Mouse (Mus musculus) heart, adult 2 months (tissue): ENCODE measurements around the gene Phf10. TPM values are rescaled to one million over a fixed set of nuclear protein-coding genes. Genes with fewer than 3 reads are reported as not detected.
"Not testable (repeated sequence)": the region's sequence is repeated elsewhere in the genome, so short reads cannot be mapped to it uniquely, and the experiment has no call there.

Source experiments
- DNase-seq, 2 experiments: peaks; one replicate each; pipeline ENCODE4 v3.0.0; 2021
- H3K27ac ChIP-seq: fragments of 200-600 bp; 2 replicates; pipeline ENCODE4 v1.8.1; 2022
- H3K27me3 ChIP-seq: fragments of 200-500 bp; 2 replicates; pipeline ENCODE4 v1.6.1; 2012; ENCODE audit warnings: mild to moderate bottlenecking, low read length, inconsistent platforms, mixed read lengths; ENCODE audit not compliant: control insufficient read depth, insufficient read depth
- H3K36me3 ChIP-seq: fragments of 200-500 bp; 2 replicates; pipeline ENCODE4 v1.6.1; 2012; ENCODE audit warnings: low read length, inconsistent platforms; ENCODE audit not compliant: control insufficient read depth, insufficient read depth
- H3K4me1 ChIP-seq: fragments of 200-500 bp; 2 replicates; pipeline ENCODE4 v1.6.1; 2011; ENCODE audit warnings: low read length; ENCODE audit not compliant: control insufficient read depth, insufficient read depth
- H3K4me3 ChIP-seq: fragments of 200-600 bp; 2 replicates; pipeline ENCODE4 v1.8.1; 2022
- H3K79me2 ChIP-seq: fragments of 200-500 bp; replicated peaks from 2 replicates; pipeline ENCODE4 v1.6.1; 2012; ENCODE audit warnings: mild to moderate bottlenecking, inconsistent platforms, low read length, moderate library complexity, mixed read lengths; ENCODE audit not compliant: control insufficient read depth, insufficient read depth
- H3K9ac ChIP-seq: fragments of 200-500 bp; 2 replicates; pipeline ENCODE4 v1.6.1; 2012; ENCODE audit warnings: low read depth, mild to moderate bottlenecking, control low read depth, inconsistent platforms, low read length, mixed read lengths
- CTCF ChIP-seq: fragments of 200-600 bp; IDR thresholded peaks from 2 replicates; pipeline ENCODE4 v1.8.1; 2022; ENCODE audit warnings: antibody characterized with exemption, mild to moderate bottlenecking, moderate library complexity
- EP300 ChIP-seq: fragments of 200-500 bp; IDR thresholded peaks from 2 replicates; pipeline ENCODE4 v1.6.1; 2011; ENCODE audit warnings: low read depth, low read length, control low read depth; ENCODE audit not compliant: insufficient read depth
- POLR2A ChIP-seq: fragments of 200-500 bp; IDR thresholded peaks from 2 replicates; pipeline ENCODE4 v1.6.1; 2011; ENCODE audit warnings: mild to moderate bottlenecking, low read depth, low read length, control low read depth; ENCODE audit not compliant: insufficient read depth
- WGBS: fragments of 180-500 bp; shearing (Covaris S2); methylation state at CpG from one replicate; pipeline ENCODE4 v1.1.7; 2018; 5-methylcytosine and 5-hydroxymethylcytosine counted together
- intact Hi-C: fragments of 180-260 bp; cut with DNase I; formaldehyde crosslinking; loops from one replicate; pipeline ENCODE4 v1.15.1; 2025
- polyA plus RNA-seq: library from polyadenylated mRNA; depleted of rRNA; stranded (reverse); fragments of >200 nt; gene quantifications from 2 replicates; pipeline ENCODE4 v1.2.3, GENCODE M21; 2012
- total RNA-seq, 2 experiments: library from RNA; stranded (reverse); gene quantifications; 2 replicates each; pipeline ENCODE4 v1.2.3; 2021

The Phf10 gene
- total and polyA plus RNA-seq, 3 experiments: 19.0 to 53.1 (median 45.3) TPM

- DNase-seq: no peak
- Histone ChIP-seq H3K4me3 (no peak overlapping the region), H3K27me3 (no peaks in the 10 kb centered on the region), H3K27ac (no peak overlapping the region), H3K36me3 (peaks cover 2% of the 10 kb centered on the region), H3K4me1 (peaks cover 2% of the 10 kb centered on the region), H3K9ac (no peak overlapping the region), H3K79me2 (no peaks in the 10 kb centered on the region; the same call in 1 of the 2 replicates)
- WGBS: 68% methylated on average over 5 of the region's 5 CpGs
- no peak for TF ChIP-seq EP300
- intact Hi-C loops: no loop called here
Measured at GRCm38 (mm10) chr17:14958686-14959327, 2.3 kb downstream of the Phf10 start.

DNA sequence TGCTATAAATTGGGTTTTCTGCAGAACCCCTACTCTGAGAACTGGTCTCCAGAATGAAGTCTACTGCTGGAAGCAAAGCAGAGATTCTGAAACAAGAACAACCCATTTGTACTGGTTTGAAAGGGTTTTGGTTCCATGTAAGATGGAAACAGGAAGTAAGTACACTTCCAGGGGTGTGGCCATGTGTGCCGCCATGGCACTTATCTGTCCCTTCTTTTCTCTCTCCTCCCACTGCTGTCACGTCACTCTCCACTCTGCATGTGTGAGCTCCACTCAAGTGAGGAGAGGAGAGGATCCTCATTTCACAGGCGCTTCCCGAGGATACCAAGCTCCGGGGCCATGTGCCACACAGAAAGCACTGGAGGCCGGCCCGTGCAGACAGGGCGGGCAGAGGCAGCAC is 7.6 kb downstream of the Phf10 start:
- no peak overlapping the region for H3K4me3 ChIP-seq
- no peaks in the 10 kb centered on the region; the same call in 1 of the 2 replicates for H3K79me2 ChIP-seq
- WGBS: 71% methylated on average over 8 of the region's 8 CpGs
- intact Hi-C loops: no loop called here
- no peak for TF ChIP-seq CTCF
- TF ChIP-seq EP300: no peak
- TF ChIP-seq POLR2A: no peak
- peak in 1 of 2 experiments; percentile 27 for DNase-seq
- no peaks in the 10 kb centered on the region; the same call in 1 of the 2 replicates for H3K36me3 ChIP-seq
- no peak overlapping the region for H3K27ac ChIP-seq
- H3K9ac ChIP-seq: no peak overlapping the region
- H3K4me1 ChIP-seq: no peaks in the 10 kb centered on the region
- H3K27me3 ChIP-seq: no peaks in the 10 kb centered on the region

DNA sequence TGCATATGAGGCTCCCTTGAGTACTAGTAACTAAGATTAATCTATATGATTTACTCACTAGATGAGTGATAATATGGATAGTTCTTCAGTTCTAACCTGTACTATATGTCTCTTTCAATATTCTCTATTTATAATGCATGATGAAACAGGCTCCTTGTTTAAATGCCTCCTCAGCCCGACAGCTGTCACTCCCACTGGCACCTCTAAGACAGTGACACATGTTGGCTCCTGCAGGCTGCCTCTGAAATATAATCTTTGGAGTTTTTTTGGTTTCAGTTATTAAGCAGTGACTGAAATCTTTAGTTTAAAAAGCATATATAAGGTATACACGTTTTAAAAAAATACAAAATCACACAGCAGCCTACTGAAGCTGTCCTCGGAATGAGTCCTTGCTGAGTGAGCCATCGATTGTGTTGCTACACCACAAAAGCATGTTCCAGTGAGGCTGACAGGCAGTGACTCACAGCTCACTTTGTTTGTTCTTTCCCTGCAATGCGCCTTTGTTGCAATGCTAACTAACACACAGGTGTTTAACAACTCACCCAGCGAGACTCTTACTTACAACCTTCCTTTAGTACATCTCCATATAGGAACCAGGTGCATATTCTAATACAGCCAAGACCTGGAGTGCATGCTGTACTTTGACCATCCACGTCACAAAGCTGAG is 11.8 kb downstream of the Phf10 start:
- Histone ChIP-seq H3K4me1 (no peaks in the 10 kb centered on the region), H3K4me3 (no peak overlapping the region), H3K36me3 (peaks cover 13% of the 10 kb centered on the region), H3K27me3 (no peaks in the 10 kb centered on the region), H3K9ac (no peak overlapping the region), H3K27ac (no peak overlapping the region), H3K79me2 (no peaks in the 10 kb centered on the region)
- DNase-seq: no peak
- intact Hi-C loops: loop anchor here (10.0 kb wide), 3 partner anchors 616 to 876 kb away; partner anchors contain the start of genes Chd1 and Prdm9
- TF ChIP-seq EP300: no peak
- TF ChIP-seq POLR2A: no peak
- TF ChIP-seq CTCF: no peak
- 81% methylated on average over 7 of the region's 7 CpGs for WGBS

DNA sequence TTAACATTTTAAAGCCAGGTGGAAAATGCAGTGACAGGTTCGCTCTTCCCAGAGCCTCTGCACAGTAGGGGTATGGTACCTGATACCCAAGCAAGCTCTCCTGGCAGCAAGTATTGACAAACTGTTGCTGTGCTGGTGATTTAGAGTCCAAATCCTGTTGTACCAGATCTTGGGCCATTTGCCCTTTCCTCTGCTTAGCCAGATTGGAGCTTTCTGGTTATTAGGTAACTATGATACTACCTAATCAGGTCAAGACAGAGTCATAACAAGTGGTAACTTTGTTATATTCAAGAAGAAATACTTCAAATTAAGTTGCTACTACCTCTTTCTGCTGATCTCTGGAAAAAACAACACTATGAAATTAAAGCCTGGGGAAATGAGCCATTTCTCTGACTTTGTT is 16.5 kb downstream of the Phf10 start:
- H3K4me1 ChIP-seq: peaks cover 4% of the 10 kb centered on the region
- H3K27me3 ChIP-seq: no peaks in the 10 kb centered on the region
- intact Hi-C loops: loop anchor here (10.0 kb wide), 3 partner anchors 620 to 880 kb away; partner anchors contain the start of genes Chd1 and Prdm9
- TF ChIP-seq CTCF (no peak), EP300 (no peak), POLR2A (no peak)
- peaks cover 2% of the 10 kb centered on the region for H3K79me2 ChIP-seq
- H3K36me3 ChIP-seq: peaks cover 13% of the 10 kb centered on the region
- no peak overlapping the region; the same call in 1 of the 2 replicates for H3K4me3 ChIP-seq
- no peak for DNase-seq
- no peak overlapping the region for H3K9ac ChIP-seq
- no peak overlapping the region for H3K27ac ChIP-seq
- 88% methylated on average over 1 of the region's 1 CpGs for WGBS

DNA sequence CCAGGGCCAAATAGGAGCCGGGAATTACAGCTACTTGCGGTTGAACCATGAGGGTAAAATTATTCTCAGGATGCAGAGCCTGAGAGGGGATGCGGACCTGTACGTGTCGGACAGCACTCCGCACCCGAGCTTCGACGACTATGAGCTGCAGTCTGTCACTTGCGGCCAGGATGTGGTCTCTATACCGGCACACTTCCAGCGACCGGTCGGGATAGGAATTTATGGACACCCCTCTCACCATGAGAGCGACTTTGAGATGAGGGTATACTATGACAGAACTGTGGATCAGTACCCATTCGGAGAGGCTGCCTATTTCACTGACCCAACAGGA is 17.4 kb downstream of the Phf10 start:
- peaks cover 2% of the 10 kb centered on the region for H3K79me2 ChIP-seq
- H3K27me3 ChIP-seq: no peaks in the 10 kb centered on the region
- H3K4me3 ChIP-seq: peak overlapping the region; percentile 90
- H3K27ac ChIP-seq: peak overlapping the region; percentile 82
- WGBS: 9% methylated on average over 16 of the region's 16 CpGs
- DNase-seq: no peak
- peaks cover 13% of the 10 kb centered on the region for H3K36me3 ChIP-seq
- TF ChIP-seq CTCF (no peak), POLR2A (no peak), EP300 (no peak)
- intact Hi-C loops: loop anchor here (10.0 kb wide), 3 partner anchors 621 to 881 kb away; partner anchors contain the start of genes Chd1 and Prdm9
- H3K9ac ChIP-seq: peak overlapping the region; percentile 85
- peaks cover 4% of the 10 kb centered on the region for H3K4me1 ChIP-seq

- Histone ChIP-seq H3K27me3 (no peaks in the 10 kb centered on the region), H3K9ac (peak within 1 kb of the TSS; percentile 85), H3K4me3 (peak within 1 kb of the TSS; percentile 90), H3K27ac (peak within 1 kb of the TSS; percentile 83), H3K4me1 (peaks cover 4% of the 10 kb centered on the region), H3K36me3 (peaks cover 13% of the 10 kb centered on the region), H3K79me2 (peaks cover 2% of the 10 kb centered on the region)
- peak; percentile 99 for DNase-seq
- 1% methylated on average over 54 of the region's 54 CpGs for WGBS
- intact Hi-C loops: loop anchor here (10.0 kb wide), 3 partner anchors 622 to 882 kb away; partner anchors contain the start of genes Chd1 and Prdm9
- TF ChIP-seq EP300: peak; percentile 69; the same call in 1 of the 2 replicates
- no peak for TF ChIP-seq CTCF
- TF ChIP-seq POLR2A: peak; percentile 82
Measured at GRCm38 (mm10) chr17:14943009-14943728, 17.9 kb downstream of the Phf10 start, which contains the start of the genes Wdr27 and 1600012H06Rik. TSS of gene Wdr27 (minus strand) at chr17:14943158. TSS of gene 1600012H06Rik (plus strand) at chr17:14943184.

DNA sequence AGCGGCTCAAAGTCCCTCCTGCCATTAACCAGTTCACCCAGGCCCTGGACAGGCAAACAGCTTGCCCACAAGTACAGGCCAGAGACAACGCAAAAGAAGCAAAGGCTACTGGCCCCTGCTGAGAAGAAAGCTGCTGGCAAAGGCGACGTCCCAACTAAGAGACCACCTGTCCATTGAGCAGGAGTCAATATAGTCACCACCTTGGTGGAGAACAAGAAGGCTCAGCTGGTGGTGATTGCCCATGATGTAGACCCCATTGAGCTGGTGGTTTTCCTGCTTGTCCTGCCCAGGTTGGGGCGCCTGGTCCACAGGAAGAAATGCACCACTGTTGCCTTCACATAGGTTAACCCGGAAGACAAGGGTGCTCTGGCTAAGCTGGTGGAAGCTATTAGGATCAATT is 18.9 kb downstream of the Phf10 start:
- peaks cover 13% of the 10 kb centered on the region for H3K36me3 ChIP-seq
- intact Hi-C loops: loop anchor here (10.0 kb wide), 3 partner anchors 623 to 883 kb away; partner anchors contain the start of genes Chd1 and Prdm9
- not testable (repeated sequence) for H3K9ac ChIP-seq, H3K27ac ChIP-seq, H3K4me1 ChIP-seq, H3K4me3 ChIP-seq, H3K27me3 ChIP-seq, H3K79me2 ChIP-seq
- 69% methylated on average over 6 of the region's 6 CpGs for WGBS
- peak in 1 of 2 experiments; percentile 7 for DNase-seq
